Mouse (Mus musculus): ENCODE results near the gene Ccdc28b.

The Ccdc28b gene

GRCm38 (mm10) chr4:129573430-129573829 is 50.3 kb downstream of the Ccdc28b start, which contains the start of gene Lck:
Lck (minus strand) TSS chr4:129573641.
- no peak for TF ChIP-seq CTCF (conservative IDR thresholded peaks at IDR 0.05; ENCODE audit: low read length)
- TF ChIP-seq POU5F1 (IDR thresholded peaks at IDR 0.05; ENCODE audit: borderline replicate concordance, low read length) = no peak
- no peak for TF ChIP-seq NANOG (IDR thresholded peaks at IDR 0.05; ENCODE audit: borderline replicate concordance, low read length)
- Histone ChIP-seq H3K4me1 (replicated peaks; ENCODE audit: low read depth, low read length) (peaks cover 52% of the 10 kb centered on the region), H3K36me3 (ENCODE audit: insufficient read depth, low read length) (no peaks in the 10 kb centered on the region), H3K4me3 (replicated peaks; ENCODE audit: low read length) (no peak within 1 kb of the TSS), H3K9me3 (ENCODE audit: low read length) (no peaks in the 10 kb centered on the region), H3K27me3 (ENCODE audit: insufficient read depth, low read length) (peaks cover 13% of the 10 kb centered on the region; the same call in 1 of the 2 replicates)

- Histone ChIP-seq H3K4me3 (replicated peaks; ENCODE audit: low read length) (no peak overlapping the region), H3K36me3 (ENCODE audit: insufficient read depth, low read length) (no peaks in the 10 kb centered on the region), H3K27me3 (ENCODE audit: insufficient read depth, low read length) (peaks cover 13% of the 10 kb centered on the region; the same call in 1 of the 2 replicates), H3K4me1 (replicated peaks; ENCODE audit: low read depth, low read length) (peaks cover 52% of the 10 kb centered on the region), H3K9me3 (ENCODE audit: low read length) (no peaks in the 10 kb centered on the region)
- TF ChIP-seq CTCF (conservative IDR thresholded peaks at IDR 0.05; ENCODE audit: low read length) = no peak
- no peak for TF ChIP-seq NANOG (IDR thresholded peaks at IDR 0.05; ENCODE audit: borderline replicate concordance, low read length)
- no peak for TF ChIP-seq POU5F1 (IDR thresholded peaks at IDR 0.05; ENCODE audit: borderline replicate concordance, low read length)
Measured at GRCm38 (mm10) chr4:129573093-129573370, 50.7 kb downstream of the Ccdc28b start.

GRCm38 (mm10) chr4:129572236-129573092 is 51.3 kb downstream of the Ccdc28b start:
- no peaks in the 10 kb centered on the region for H3K9me3 ChIP-seq (ENCODE audit: low read length)
- no peaks in the 10 kb centered on the region for H3K36me3 ChIP-seq (ENCODE audit: insufficient read depth, low read length)
- TF ChIP-seq POU5F1 (IDR thresholded peaks at IDR 0.05; ENCODE audit: borderline replicate concordance, low read length) (no peak), NANOG (IDR thresholded peaks at IDR 0.05; ENCODE audit: borderline replicate concordance, low read length) (no peak), CTCF (conservative IDR thresholded peaks at IDR 0.05; ENCODE audit: low read length) (no peak)
- no peak overlapping the region for H3K4me3 ChIP-seq (replicated peaks; ENCODE audit: low read length)
- H3K4me1 ChIP-seq (replicated peaks; ENCODE audit: low read depth, low read length) = peaks cover 51% of the 10 kb centered on the region
- peaks cover 13% of the 10 kb centered on the region; the same call in 1 of the 2 replicates for H3K27me3 ChIP-seq (ENCODE audit: insufficient read depth, low read length)

GRCm38 (mm10) chr4:129571551-129572084 is 52.1 kb downstream of the Ccdc28b start:
- no peak overlapping the region for H3K4me3 ChIP-seq (replicated peaks; ENCODE audit: low read length)
- H3K9me3 ChIP-seq (ENCODE audit: low read length) = no peaks in the 10 kb centered on the region
- H3K27me3 ChIP-seq (ENCODE audit: insufficient read depth, low read length) = peaks cover 11% of the 10 kb centered on the region; the same call in 1 of the 2 replicates
- H3K36me3 ChIP-seq (ENCODE audit: insufficient read depth, low read length) = no peaks in the 10 kb centered on the region
- H3K4me1 ChIP-seq (replicated peaks; ENCODE audit: low read depth, low read length) = peaks cover 43% of the 10 kb centered on the region
- TF ChIP-seq POU5F1 (IDR thresholded peaks at IDR 0.05; ENCODE audit: borderline replicate concordance, low read length) = no peak
- TF ChIP-seq NANOG (IDR thresholded peaks at IDR 0.05; ENCODE audit: borderline replicate concordance, low read length) = no peak
- no peak for TF ChIP-seq CTCF (conservative IDR thresholded peaks at IDR 0.05; ENCODE audit: low read length)

GRCm38 (mm10) chr4:129570028-129570427 is 53.7 kb downstream of the Ccdc28b start:
- no peak for TF ChIP-seq CTCF (conservative IDR thresholded peaks at IDR 0.05; ENCODE audit: low read length)
- no peak for TF ChIP-seq POU5F1 (IDR thresholded peaks at IDR 0.05; ENCODE audit: borderline replicate concordance, low read length)
- no peak for TF ChIP-seq NANOG (IDR thresholded peaks at IDR 0.05; ENCODE audit: borderline replicate concordance, low read length)

More at GRCm38 (mm10) chr4:129570028-129570427, 53.7 kb downstream of the Ccdc28b start:
- Histone ChIP-seq H3K4me3 (replicated peaks; ENCODE audit: low read length) (peak overlapping the region; percentile 29; the same call in 1 of the 2 replicates), H3K36me3 (ENCODE audit: insufficient read depth, low read length) (no peaks in the 10 kb centered on the region), H3K9me3 (ENCODE audit: low read length) (no peaks in the 10 kb centered on the region), H3K27me3 (ENCODE audit: insufficient read depth, low read length) (peaks cover 10% of the 10 kb centered on the region; the same call in 1 of the 2 replicates), H3K4me1 (replicated peaks; ENCODE audit: low read depth, low read length) (peaks cover 34% of the 10 kb centered on the region)
